Mouse (Mus musculus) hindbrain, embryonic 16.5 days (tissue): Measurements from ENCODE around the gene Retreg1. TPM values are rescaled to one million over a fixed set of nuclear protein-coding genes. Genes with fewer than 3 reads are reported as not detected.

Experiments used
- ATAC-seq: fragments of 200-750 bp; cut with Nextera tagmentation; 2 replicates; pipeline ENCODE4 v1.8.0; 2017; ENCODE audit warnings: moderate TSS enrichment, moderate library complexity
- H3K27ac ChIP-seq: fragments of 300-500 bp; sonication (generic); 2 replicates; pipeline ENCODE4 v1.5.1; 2014; ENCODE audit warnings: low read depth, mild to moderate bottlenecking, control low read depth, low read length, moderate library complexity
- H3K27me3 ChIP-seq: fragments of 300-500 bp; sonication (generic); replicated peaks from 2 replicates; pipeline ENCODE4 v1.6.1; 2014; ENCODE audit warnings: low read length; ENCODE audit not compliant: control insufficient read depth, insufficient read depth
- H3K36me3 ChIP-seq: fragments of 300-500 bp; sonication (generic); 2 replicates; pipeline ENCODE4 v1.6.1; 2014; ENCODE audit warnings: mild to moderate bottlenecking, low read length, moderate library complexity, mixed read lengths; ENCODE audit not compliant: control insufficient read depth, insufficient read depth
- H3K4me1 ChIP-seq: fragments of 300-500 bp; sonication (generic); 2 replicates; pipeline ENCODE4 v1.6.1; 2014; ENCODE audit warnings: low read depth, low read length; ENCODE audit not compliant: control insufficient read depth, insufficient read depth
- H3K4me2 ChIP-seq: fragments of 300-500 bp; sonication (generic); 2 replicates; pipeline ENCODE4 v1.6.1; 2014; ENCODE audit warnings: mild to moderate bottlenecking, low read length, control low read depth, moderate library complexity
- H3K4me3 ChIP-seq: fragments of 300-500 bp; sonication (generic); 2 replicates; pipeline ENCODE4 v1.5.1; 2014; ENCODE audit warnings: mild to moderate bottlenecking, low read length, control low read depth, moderate library complexity
- H3K9ac ChIP-seq: fragments of 300-500 bp; sonication (generic); 2 replicates; pipeline ENCODE4 v1.6.1; 2014; ENCODE audit warnings: low read depth, mild to moderate bottlenecking, control low read depth, low read length, moderate library complexity
- H3K9me3 ChIP-seq: fragments of 300-500 bp; sonication (generic); 2 replicates; pipeline ENCODE4 v1.6.1; 2014; ENCODE audit warnings: mild to moderate bottlenecking, low read length, moderate library complexity; ENCODE audit not compliant: control insufficient read depth
- WGBS: fragments of 180-500 bp; shearing (Covaris S2); extraction: QIAGEN DNeasy Blood & Tissue Kit; methylation state at CpG from one replicate; pipeline ENCODE4 v1.1.7; 2014; 5-methylcytosine and 5-hydroxymethylcytosine counted together
- polyA plus RNA-seq: library from polyadenylated mRNA; unstranded; fragments of >200 nt; fragmentation: Nextera tagmentation; extraction: Ambion mirVana; gene quantifications from 2 replicates; pipeline ENCODE4 v1.2.1, GENCODE M21; 2015

The Retreg1 gene
- polyA plus RNA-seq, 1 experiment from 2014 or later = 19.0 TPM

GRCm38 (mm10) chr15:25805336-25806110, 37.5 kb upstream of the Retreg1 start:
- Histone ChIP-seq H3K4me3 (no peak overlapping the region), H3K27ac (no peak overlapping the region), H3K9me3 (no peaks in the 10 kb centered on the region), H3K36me3 (peaks cover 22% of the 10 kb centered on the region), H3K4me2 (no peak overlapping the region), H3K4me1 (no peaks in the 10 kb centered on the region), H3K27me3 (no peaks in the 10 kb centered on the region), H3K9ac (no peak overlapping the region)
- ATAC-seq = peak; percentile 57
- 82% methylated on average over 21 of the region's 21 CpGs for WGBS

- 96% methylated on average over 17 of the region's 17 CpGs for WGBS
- Histone ChIP-seq H3K9ac (no peak overlapping the region), H3K27ac (no peak overlapping the region), H3K27me3 (no peaks in the 10 kb centered on the region), H3K4me2 (no peak overlapping the region), H3K4me3 (no peak overlapping the region), H3K4me1 (no peaks in the 10 kb centered on the region), H3K36me3 (peaks cover 25% of the 10 kb centered on the region), H3K9me3 (no peaks in the 10 kb centered on the region)
- no peak for ATAC-seq
These were observed 36.6 kb upstream of the Retreg1 start for GRCm38 (mm10) chr15:25806363-25806762.

- Histone ChIP-seq H3K9me3 (no peaks in the 10 kb centered on the region), H3K4me3 (no peak overlapping the region), H3K4me1 (no peaks in the 10 kb centered on the region), H3K36me3 (peaks cover 25% of the 10 kb centered on the region; the same call in 1 of the 2 replicates), H3K27ac (no peak overlapping the region), H3K9ac (no peak overlapping the region), H3K27me3 (no peaks in the 10 kb centered on the region), H3K4me2 (no peak overlapping the region)
- no peak for ATAC-seq
- 93% methylated on average over 9 of the region's 9 CpGs for WGBS
These were observed 36.1 kb upstream of the Retreg1 start for GRCm38 (mm10) chr15:25806878-25807277.

DNA sequence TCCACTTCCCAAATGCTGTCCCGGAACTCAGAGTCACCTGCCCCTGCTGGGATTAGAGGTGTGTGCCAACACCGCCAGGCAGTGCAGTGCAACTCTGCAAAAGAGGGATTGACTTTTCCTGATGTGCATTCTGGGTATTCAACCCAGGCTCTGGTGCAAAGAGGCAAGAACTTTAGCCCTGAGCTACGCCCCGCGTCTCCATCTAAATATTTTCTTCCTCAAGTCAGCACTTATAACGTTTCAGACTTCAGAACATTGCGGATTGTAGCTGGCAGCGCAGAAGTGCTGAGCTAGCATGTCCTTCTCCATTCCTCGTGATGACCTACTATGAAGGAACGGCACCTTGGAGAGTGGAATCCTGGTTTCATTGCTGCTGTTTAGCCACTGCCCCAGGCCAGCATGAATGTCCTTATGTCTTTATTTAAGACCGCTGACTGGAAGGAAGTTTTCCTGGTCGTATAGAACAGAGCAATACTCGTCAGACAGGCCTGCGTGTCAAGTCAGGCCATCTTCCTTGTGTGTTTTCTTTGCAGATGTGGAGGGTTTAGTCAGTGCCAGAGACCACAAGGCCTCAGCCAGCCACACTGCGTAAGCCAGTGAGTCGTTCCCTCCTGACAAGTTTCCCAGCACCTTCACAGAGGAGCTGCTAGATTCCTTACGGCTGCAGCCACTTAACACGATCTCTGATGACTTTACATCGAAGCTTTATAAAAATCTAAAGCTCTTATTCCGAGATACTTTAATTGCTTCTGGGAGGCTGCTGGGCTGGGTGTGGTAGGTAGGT, 34.1 kb upstream of the Retreg1 start:
- no peaks in the 10 kb centered on the region for H3K9me3 ChIP-seq
- H3K4me3 ChIP-seq = no peak overlapping the region
- no peaks in the 10 kb centered on the region for H3K27me3 ChIP-seq
- H3K36me3 ChIP-seq = peaks cover 23% of the 10 kb centered on the region
- no peak for ATAC-seq
- H3K27ac ChIP-seq = no peak overlapping the region
- no peak overlapping the region for H3K9ac ChIP-seq
- 87% methylated on average over 20 of the region's 20 CpGs for WGBS
- H3K4me1 ChIP-seq = no peaks in the 10 kb centered on the region
- no peak overlapping the region for H3K4me2 ChIP-seq

DNA sequence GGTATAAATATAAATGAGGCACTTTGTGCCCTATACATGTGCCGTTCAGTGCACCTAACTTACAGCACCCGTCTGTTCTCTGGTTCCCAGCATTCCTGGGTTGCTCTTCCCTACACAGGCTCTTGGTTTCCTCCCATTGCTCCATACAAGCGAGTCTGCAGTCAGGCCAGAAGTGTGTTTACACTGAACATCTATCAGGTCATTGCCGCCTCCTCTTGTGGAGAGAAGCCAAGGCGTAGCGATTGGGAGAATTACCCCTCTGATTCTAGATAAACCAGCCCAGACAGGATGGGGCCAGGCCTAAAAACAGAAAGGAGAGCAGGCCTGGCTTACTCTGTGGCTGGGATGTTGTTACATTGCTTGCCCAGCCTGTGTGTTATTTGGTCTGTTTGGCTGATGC, 33.3 kb upstream of the Retreg1 start:
- H3K36me3 ChIP-seq = peaks cover 24% of the 10 kb centered on the region
- H3K27me3 ChIP-seq = no peaks in the 10 kb centered on the region
- 0 out of 2 replicates have a peak, but pooled peaks cover 1% of the 10 kb centered on the region for H3K9me3 ChIP-seq
- no peak overlapping the region for H3K9ac ChIP-seq
- H3K4me1 ChIP-seq = no peaks in the 10 kb centered on the region
- no peak overlapping the region for H3K4me3 ChIP-seq
- no peak overlapping the region for H3K27ac ChIP-seq
- no peak for ATAC-seq
- 88% methylated on average over 6 of the region's 6 CpGs for WGBS
- H3K4me2 ChIP-seq = no peak overlapping the region

DNA sequence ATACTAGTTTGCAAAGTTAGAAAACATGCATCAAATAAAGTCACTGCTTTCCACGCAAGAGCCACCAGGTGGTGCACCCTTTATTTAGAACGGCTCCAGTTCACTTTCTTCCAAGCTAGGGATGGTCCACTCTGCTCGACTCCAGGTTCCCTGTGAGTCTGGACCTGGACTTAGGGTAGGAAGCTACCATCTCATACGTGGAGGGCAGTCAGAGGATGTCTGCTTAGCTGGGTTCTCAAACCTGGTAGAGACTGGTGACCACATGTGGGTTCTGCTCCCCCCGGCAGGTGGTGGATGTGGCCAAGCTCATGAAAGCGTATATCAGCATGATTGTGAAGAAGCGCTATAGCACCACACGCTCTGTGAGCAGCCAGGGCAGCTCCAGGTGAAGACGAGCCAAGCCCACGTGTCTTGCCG, 31.1 kb upstream of the Retreg1 start:
- Histone ChIP-seq H3K4me1 (no peaks in the 10 kb centered on the region), H3K27ac (no peak overlapping the region), H3K4me3 (no peak overlapping the region), H3K27me3 (no peaks in the 10 kb centered on the region), H3K9me3 (peaks cover 6% of the 10 kb centered on the region; the same call in 1 of the 2 replicates), H3K4me2 (no peak overlapping the region), H3K9ac (no peak overlapping the region), H3K36me3 (peaks cover 24% of the 10 kb centered on the region)
- WGBS = 91% methylated on average over 11 of the region's 11 CpGs
- peak; percentile 41; the same call in 1 of the 2 replicates for ATAC-seq

DNA sequence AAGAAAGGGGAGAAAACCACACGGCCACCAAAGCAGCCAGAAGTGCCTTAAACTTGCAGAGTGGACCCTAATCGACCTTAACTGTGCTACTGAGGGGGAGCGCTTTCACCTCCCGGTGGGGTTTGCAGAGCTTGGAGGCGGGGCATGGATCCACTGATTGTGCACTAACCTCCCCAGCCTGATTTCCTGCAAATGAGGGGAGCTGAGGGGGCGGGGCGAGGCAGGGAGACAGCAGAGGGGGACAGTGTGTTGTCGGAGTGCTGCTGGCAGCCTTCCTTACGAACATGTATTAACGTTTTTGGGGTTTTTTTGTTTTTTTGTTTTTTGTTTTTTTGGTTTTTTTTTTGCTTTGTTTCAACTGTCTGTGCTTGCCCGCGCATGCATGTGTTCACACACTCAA, 30.5 kb upstream of the Retreg1 start:
- Histone ChIP-seq H3K4me3 (no peak overlapping the region), H3K36me3 (peaks cover 23% of the 10 kb centered on the region), H3K27ac (no peak overlapping the region), H3K4me1 (no peaks in the 10 kb centered on the region), H3K9me3 (peaks cover 6% of the 10 kb centered on the region; the same call in 1 of the 2 replicates), H3K4me2 (no peak overlapping the region), H3K27me3 (no peaks in the 10 kb centered on the region), H3K9ac (no peak overlapping the region)
- 76% methylated on average over 12 of the region's 12 CpGs for WGBS
- ATAC-seq = no peak

- Histone ChIP-seq H3K4me1 (no peaks in the 10 kb centered on the region), H3K27ac (no peak overlapping the region), H3K9ac (no peak overlapping the region), H3K4me3 (no peak overlapping the region), H3K9me3 (peaks cover 6% of the 10 kb centered on the region; the same call in 1 of the 2 replicates), H3K4me2 (no peak overlapping the region), H3K27me3 (no peaks in the 10 kb centered on the region), H3K36me3 (peaks cover 14% of the 10 kb centered on the region)
- 90% methylated on average over 3 of the region's 3 CpGs for WGBS
- no peak for ATAC-seq
These were observed 28.4 kb upstream of the Retreg1 start for GRCm38 (mm10) chr15:25814535-25814934.

- no peak overlapping the region for H3K9ac ChIP-seq
- H3K36me3 ChIP-seq = peaks cover 9% of the 10 kb centered on the region
- H3K4me2 ChIP-seq = no peak overlapping the region
- H3K4me1 ChIP-seq = no peaks in the 10 kb centered on the region
- 96% methylated on average over 2 of the region's 2 CpGs for WGBS
- ATAC-seq = no peak
- no peak overlapping the region for H3K4me3 ChIP-seq
- peaks cover 6% of the 10 kb centered on the region; the same call in 1 of the 2 replicates for H3K9me3 ChIP-seq
- H3K27ac ChIP-seq = no peak overlapping the region
- no peaks in the 10 kb centered on the region for H3K27me3 ChIP-seq
These were observed 25.8 kb upstream of the Retreg1 start for GRCm38 (mm10) chr15:25817191-25817590.
